Mouse (Mus musculus): ENCODE measurements at regions not wholly inside any gene's neighbourhood (a gene's known extent, or its start where the extent isn't known, plus 50 kb on each side); places are given as distances from the start of the nearest gene placed in this dataset.

GRCm38 (mm10) chr5:146684429-146684828 is 99.4 kb upstream of the Gpr12 start:
- DNase-seq = no peak

GRCm38 (mm10) chr5:146683554-146683953 is 98.5 kb upstream of the Gpr12 start:
- no peak for DNase-seq

GRCm38 (mm10) chr5:146682893-146683292 is 97.9 kb upstream of the Gpr12 start:
- DNase-seq = no peak

- no peak for DNase-seq
Measured at GRCm38 (mm10) chr5:146681512-146681911, 96.5 kb upstream of the Gpr12 start.

GRCm38 (mm10) chr5:146679198-146679681 is 94.2 kb upstream of the Gpr12 start:
- DNase-seq = no peak

- DNase-seq = no peak
Measured at GRCm38 (mm10) chr5:146678775-146679170, 93.7 kb upstream of the Gpr12 start.

- DNase-seq = no peak
Measured at GRCm38 (mm10) chr5:146678049-146678774, 93.2 kb upstream of the Gpr12 start.

- no peak for DNase-seq
Measured at GRCm38 (mm10) chr5:146677151-146677515, 92.1 kb upstream of the Gpr12 start.

GRCm38 (mm10) chr5:146676470-146677150 is 91.6 kb upstream of the Gpr12 start:
- DNase-seq = no peak

GRCm38 (mm10) chr5:146675887-146676277 is 90.8 kb upstream of the Gpr12 start:
- DNase-seq = no peak

- DNase-seq = peak; percentile 77
Measured at GRCm38 (mm10) chr5:146675006-146675886, 90.2 kb upstream of the Gpr12 start.

- no peak for DNase-seq
Measured at GRCm38 (mm10) chr5:146661751-146662150, 76.7 kb upstream of the Gpr12 start.

- DNase-seq = no peak
Measured at GRCm38 (mm10) chr5:146657228-146657627, 72.2 kb upstream of the Gpr12 start.

GRCm38 (mm10) chr5:146655394-146655793 is 70.4 kb upstream of the Gpr12 start:
- DNase-seq = peak; percentile 21

- DNase-seq = no peak
Measured at GRCm38 (mm10) chr5:146653686-146654450, 68.8 kb upstream of the Gpr12 start.

GRCm38 (mm10) chr5:146652874-146653273 is 67.8 kb upstream of the Gpr12 start:
- no peak for DNase-seq

GRCm38 (mm10) chr5:146648519-146649060 is 63.6 kb upstream of the Gpr12 start:
- DNase-seq = no peak

GRCm38 (mm10) chr5:146647628-146648380 is 62.8 kb upstream of the Gpr12 start:
- no peak for DNase-seq

GRCm38 (mm10) chr5:146644499-146644898 is 59.5 kb upstream of the Gpr12 start:
- peak; percentile 80 for DNase-seq

- DNase-seq = no peak
Measured at GRCm38 (mm10) chr5:146641931-146642330, 56.9 kb upstream of the Gpr12 start.

- DNase-seq = no peak
Measured at GRCm38 (mm10) chr5:146636859-146637258, 51.8 kb upstream of the Gpr12 start.

Measured in thymus, postnatal 4 days (tissue).